Mouse (Mus musculus) layer of hippocampus, adult 8-10 months (tissue): Measurements from ENCODE around the gene Kif5c. TPM values are rescaled to one million over a fixed set of nuclear protein-coding genes. Genes with fewer than 3 reads are reported as not detected.

ENCODE experiments used
- DNase-seq, 2 experiments: peaks; one replicate each; pipeline ENCODE4 v3.0.0; 2022; ENCODE audit warnings: low spot score in 2 of 2
- total RNA-seq, 4 experiments: library from RNA; stranded (reverse); gene quantifications; 2 replicates each; pipeline ENCODE4 v1.2.4; 2022

The Kif5c gene
- total RNA-seq, 4 experiments from 2014 or later = 460 to 483 (median 462) TPM

GRCm38 (mm10) chr2:49787376-49788050 is 168.4 kb downstream of the Kif5c start, which contains the start of gene Lypd6b:
Gene Lypd6b, plus strand, starts transcription at chr2:49787688.
- no peak for DNase-seq

- no peak for DNase-seq
Observed at GRCm38 (mm10) chr2:49788051-49788418, 168.9 kb downstream of the Kif5c start.

DNA sequence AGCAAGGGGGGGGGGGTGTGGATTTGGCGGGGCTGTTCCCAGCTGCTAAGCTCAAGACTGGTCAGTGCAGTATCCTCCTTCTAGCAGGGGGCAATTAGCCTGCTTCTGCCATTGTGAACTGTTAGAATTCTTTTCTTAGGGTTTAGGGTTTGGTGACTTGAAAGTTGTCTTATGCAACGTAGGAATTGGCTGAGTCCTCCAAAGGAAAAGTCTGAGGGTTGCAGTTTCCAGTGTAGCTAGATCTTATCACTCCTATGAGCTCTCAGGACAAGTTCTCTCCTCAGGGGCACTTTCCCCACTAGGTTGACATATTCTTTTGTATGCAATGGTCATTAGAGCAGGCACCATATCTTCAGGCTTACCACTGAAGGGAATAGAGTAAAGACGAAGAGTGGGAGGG is 169.5 kb downstream of the Kif5c start:
- DNase-seq = no peak

DNA sequence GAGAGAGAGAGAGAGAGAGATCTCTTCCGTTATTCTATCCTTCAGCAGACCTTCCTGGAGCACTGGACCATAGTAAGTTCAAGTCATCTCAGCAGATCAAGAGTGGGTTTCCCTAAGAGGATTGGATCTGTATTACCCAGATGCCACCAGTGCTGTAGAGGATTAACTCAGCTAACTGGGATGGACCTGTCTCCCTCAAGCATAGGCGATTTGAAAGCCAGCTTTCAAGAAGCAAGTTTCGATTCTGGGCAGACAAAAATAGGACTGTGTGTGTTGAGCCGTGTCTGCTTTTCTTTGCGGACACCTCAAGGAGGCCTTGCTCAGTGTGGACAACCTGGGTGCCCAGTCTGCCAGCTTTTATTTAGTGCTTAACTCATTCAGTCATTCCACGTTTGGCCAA is 170.0 kb downstream of the Kif5c start:
- DNase-seq = no peak

GRCm38 (mm10) chr2:49789504-49789903 is 170.4 kb downstream of the Kif5c start:
- no peak for DNase-seq

DNA sequence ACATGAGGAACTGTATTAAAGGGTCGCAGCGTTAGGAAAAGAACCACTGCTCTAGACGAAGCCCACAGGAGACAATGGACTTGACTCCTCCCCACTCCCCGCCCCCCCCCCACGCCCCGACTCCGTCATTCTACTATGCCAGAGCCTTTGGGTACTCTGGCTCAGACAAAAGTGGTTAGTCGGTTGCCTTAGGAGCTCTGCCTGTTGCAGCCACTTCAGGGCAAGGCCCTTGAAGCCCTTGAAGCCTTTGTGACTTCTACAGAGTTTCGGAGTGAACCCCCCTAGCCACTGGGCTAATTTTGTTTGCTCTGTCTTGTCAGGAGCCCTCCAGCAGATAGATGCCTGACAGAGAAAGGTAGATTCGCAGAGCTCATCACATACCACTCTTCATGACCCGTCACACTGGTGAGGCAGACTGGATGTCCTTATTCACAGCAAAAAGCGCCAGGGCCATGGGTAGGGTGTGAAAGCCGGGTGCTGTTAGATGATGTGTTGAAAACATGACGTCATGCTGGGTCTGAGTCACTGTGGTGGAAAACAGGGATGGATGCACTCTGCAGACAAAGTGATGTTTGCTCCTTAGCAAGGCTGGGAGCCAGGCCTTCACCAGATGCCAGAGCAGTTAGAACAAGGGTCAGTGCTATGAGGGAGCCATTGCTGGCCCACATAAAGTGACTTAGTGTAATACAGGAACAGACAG is 178.5 kb downstream of the Kif5c start:
- DNase-seq = peak in 1 of 2 experiments; percentile 46

GRCm38 (mm10) chr2:49804448-49804847 is 185.3 kb downstream of the Kif5c start:
- DNase-seq = no peak

DNA sequence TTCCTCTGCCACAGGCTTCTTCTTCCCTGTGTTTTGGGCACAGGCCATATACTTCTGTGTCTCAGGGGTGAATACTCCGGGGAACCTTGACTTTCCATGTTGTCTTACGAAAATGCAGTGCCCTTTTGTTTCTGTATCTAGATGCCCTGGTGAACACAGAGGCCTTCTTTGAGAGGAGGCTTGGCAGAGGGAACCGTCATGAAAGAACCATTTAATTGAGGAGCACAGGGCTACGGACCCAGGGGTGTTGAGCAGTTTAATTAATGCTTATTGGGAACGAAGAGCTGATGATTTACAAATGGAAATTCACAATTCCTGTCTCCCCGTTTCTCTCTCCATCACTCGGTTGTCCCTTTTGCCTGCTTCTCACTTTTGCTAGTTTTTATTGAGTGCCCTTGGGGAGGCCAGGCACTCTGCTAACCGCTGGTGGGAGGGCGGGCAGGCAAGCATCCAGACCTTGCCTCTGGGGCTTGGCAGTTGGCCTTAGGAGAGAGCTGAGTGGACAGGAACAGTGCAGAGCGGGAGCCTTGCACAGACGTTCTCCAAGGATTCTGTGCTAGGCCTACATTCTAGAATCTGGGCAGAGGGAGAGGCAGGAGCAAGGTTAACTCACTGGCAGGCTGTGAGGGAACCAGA is 186.8 kb downstream of the Kif5c start:
- peak; percentile 29 to 49 for DNase-seq

GRCm38 (mm10) chr2:49809496-49809895 is 190.4 kb downstream of the Kif5c start:
- no peak for DNase-seq

GRCm38 (mm10) chr2:49811420-49811819 is 192.3 kb downstream of the Kif5c start:
- no peak for DNase-seq

DNA sequence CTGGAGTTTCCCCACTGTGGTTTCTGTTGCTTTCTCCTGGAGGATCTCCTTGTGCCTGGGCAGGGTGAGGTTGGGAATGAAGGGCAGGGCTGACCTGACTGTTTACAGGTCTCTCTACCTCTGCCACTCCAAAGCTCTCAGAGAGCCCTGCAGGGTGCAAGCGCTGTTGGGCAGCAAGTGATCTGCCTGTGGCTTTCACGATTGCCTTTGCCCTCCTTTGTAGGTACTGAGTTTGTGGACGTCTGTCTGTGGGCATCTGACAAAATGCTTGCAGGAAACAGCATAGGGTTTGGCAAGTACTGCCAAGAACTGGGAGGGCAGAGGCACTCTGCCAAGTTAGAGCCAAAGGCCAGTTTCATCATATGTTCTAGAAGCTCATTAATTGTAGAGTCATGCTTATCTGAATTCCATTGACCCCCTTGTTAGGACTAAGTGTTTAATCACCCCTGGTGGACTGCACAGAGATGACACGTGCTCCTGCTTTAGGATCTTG is 192.8 kb downstream of the Kif5c start:
- DNase-seq = no peak

- DNase-seq = no peak
Observed at GRCm38 (mm10) chr2:49813151-49813550, 194.1 kb downstream of the Kif5c start.

- no peak for DNase-seq
Observed at GRCm38 (mm10) chr2:49814011-49814410, 194.9 kb downstream of the Kif5c start.

DNA sequence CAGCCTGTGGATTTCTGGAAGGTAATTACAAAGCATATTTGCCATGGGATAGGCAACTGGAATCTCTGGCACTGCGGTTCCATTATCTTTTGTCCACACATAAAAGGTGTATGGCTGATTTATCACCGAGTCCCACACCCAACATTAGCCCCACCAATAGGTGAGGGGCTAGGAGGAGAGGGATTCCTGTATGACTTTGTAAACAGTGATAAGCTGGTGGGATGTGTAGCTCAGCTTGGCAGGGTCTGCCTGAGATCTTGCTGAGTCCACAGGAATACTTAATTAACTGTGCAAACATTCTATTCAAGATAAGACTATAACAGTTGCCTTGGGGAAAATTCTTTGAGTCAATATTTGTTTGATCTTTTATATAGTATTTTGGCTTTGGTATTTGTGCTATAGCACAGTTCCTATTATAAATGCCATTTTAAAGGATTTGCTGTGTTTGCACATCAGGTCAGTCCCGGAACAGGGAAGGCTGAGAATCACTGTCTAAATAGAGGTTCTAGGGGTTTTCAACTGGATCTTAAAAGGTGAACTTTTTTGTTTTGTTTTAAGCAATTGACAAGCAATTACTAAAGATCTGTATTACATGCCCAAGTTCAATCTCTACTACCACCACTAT is 196.7 kb downstream of the Kif5c start:
- DNase-seq = no peak

- no peak for DNase-seq
Observed at GRCm38 (mm10) chr2:49816549-49816948, 197.5 kb downstream of the Kif5c start.

- DNase-seq = no peak
Observed at GRCm38 (mm10) chr2:49817151-49817550, 198.1 kb downstream of the Kif5c start.

- no peak for DNase-seq
Observed at GRCm38 (mm10) chr2:49818126-49818525, 199.0 kb downstream of the Kif5c start.

DNA sequence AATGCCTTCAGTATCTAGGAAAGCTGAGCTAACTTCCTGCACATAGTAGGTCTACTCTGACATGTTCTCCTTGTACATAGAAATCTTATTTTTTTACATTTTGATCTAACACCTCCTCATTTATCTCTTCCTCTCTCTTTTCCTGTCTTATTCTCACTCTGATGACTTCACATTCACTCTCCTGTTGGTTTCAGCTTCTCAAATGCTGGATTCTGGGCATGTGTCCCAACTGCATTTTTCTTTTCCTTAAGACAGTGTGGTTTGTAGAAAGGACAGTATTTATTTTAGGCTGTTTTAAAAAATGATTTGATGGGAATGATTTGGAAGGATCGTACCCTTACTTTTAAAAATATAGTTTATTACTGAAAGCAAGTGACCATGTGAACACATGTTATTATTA is 203.2 kb downstream of the Kif5c start:
- DNase-seq = no peak
